Mouse (Mus musculus): ENCODE data around the gene Spout1.
"Not testable (repeated sequence)": the region's sequence is repeated elsewhere in the genome, so short reads cannot be mapped to it uniquely, and the experiment has no call there.

The Spout1 gene

GRCm38 (mm10) chr2:30182424-30182823 lies 4.2 kb upstream of the Spout1 start:
- no peak for DNase-seq (ENCODE audit: extremely low read depth, low read depth, low spot score)

GRCm38 (mm10) chr2:30178711-30179110 lies 452 bp upstream of the Spout1 start:
- not testable (repeated sequence) for DNase-seq (ENCODE audit: extremely low read depth, low read depth, low spot score)

GRCm38 (mm10) chr2:30176561-30176960 lies 1.7 kb downstream of the Spout1 start:
- DNase-seq (ENCODE audit: extremely low read depth, low read depth, low spot score) = no peak

GRCm38 (mm10) chr2:30175897-30176296 lies 2.4 kb downstream of the Spout1 start:
- DNase-seq (ENCODE audit: extremely low read depth, low read depth, low spot score) = no peak

GRCm38 (mm10) chr2:30173541-30174240 lies 4.6 kb downstream of the Spout1 start:
- no peak for DNase-seq (ENCODE audit: extremely low read depth, low read depth, low spot score)

GRCm38 (mm10) chr2:30171997-30172382 lies 6.3 kb downstream of the Spout1 start:
- no peak for DNase-seq (ENCODE audit: extremely low read depth, low read depth, low spot score)

DNA sequence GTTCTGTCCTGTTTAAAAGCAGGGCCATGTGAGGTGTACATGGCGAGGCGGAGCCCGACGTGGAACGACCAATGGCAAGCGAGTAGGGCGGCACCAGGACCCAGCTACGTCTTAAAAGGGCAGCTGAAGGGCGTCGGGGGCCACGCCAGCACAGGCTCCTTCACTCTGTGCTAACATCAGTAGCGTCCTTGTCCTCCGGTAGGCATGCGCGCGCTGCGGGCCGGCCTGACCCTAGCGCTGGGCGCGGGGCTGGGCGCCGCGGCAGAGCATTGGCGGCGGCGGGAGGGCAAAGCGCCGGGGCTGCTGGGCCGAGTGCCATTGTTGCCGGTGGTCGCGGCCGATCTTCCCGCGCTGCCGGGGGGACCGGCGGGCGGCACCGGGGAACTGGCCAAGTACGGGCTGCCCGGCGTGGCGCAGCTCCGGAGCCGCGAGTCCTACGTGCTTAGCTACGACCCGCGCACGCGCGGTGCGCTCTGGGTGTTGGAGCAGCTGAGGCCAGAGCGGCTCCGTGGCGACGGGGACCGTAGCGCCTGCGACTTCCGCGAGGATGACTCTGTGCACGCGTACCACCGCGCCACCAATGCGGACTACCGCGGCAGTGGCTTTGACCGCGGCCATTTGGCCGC lies 6.8 kb downstream of the Spout1 start, which contains the start of gene Endog:
TSS of gene Endog (plus strand) at position 123 of the 626 bp plus-strand sequence.
- DNase-seq (ENCODE audit: extremely low read depth, low read depth, low spot score) = no peak

DNA sequence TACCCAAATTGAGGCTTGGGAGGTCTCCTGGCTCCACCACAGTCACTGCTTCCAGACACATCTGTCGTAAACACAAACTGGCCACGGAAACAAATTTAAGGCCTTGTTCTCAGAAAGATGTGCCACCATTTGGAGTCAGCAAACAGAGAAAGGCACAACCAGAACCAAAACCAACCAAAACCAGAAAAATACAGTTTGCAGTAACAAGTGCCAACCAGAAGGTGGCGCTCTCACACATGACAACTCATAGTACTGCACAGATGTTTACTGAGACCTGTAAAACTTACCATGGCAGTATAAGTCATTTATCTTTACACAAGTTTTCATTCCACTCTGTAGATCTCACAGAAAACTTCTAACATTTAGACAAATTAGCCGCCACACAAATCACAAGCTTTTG lies 11.6 kb downstream of the Spout1 start:
- DNase-seq (ENCODE audit: extremely low read depth, low read depth, low spot score) = no peak

- DNase-seq (ENCODE audit: extremely low read depth, low read depth, low spot score) = no peak
Observed at GRCm38 (mm10) chr2:30164340-30164932, 13.8 kb downstream of the Spout1 start.

- DNase-seq (ENCODE audit: extremely low read depth, low read depth, low spot score) = no peak
Observed at GRCm38 (mm10) chr2:30161809-30162208, 16.4 kb downstream of the Spout1 start.

DNA sequence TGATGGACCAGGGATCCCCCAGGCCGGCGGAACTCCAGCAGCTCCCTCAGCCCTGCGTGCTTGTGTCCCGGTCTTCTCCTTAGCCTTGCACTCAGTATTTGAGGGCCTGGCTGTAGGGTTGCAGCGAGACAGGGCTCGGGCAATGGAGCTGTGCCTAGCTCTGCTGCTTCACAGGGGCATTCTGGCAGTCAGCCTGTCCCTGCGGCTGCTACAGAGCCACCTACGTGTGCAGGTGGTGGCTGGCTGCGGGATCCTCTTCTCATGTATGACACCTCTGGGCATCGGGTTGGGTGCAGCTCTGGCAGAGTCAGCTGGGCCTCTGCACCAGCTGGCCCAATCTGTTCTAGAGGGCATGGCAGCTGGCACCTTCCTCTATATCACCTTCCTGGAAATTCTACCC lies 18.4 kb downstream of the Spout1 start:
- not testable (repeated sequence) for DNase-seq (ENCODE audit: extremely low read depth, low read depth, low spot score)

DNA sequence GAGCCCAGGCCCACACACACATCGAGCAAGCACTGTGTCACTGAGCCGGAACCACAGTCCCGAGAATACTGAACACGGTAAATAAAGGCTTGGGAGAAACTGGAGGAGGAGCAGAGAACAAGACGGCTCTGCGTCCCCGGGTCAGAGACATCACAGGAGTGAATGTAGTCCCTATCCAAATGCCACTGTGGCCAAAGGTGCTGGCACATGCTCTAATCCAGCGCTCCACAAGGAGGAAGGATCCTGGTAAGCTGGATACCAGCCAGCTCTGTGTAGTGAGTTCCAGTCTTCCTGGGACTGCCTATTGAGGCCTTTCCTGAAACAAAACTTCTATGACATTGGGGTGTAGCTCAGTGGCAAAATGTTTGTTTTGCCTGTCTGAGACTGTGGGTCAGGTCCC lies 25.6 kb downstream of the Spout1 start:
- DNase-seq (ENCODE audit: extremely low read depth, low read depth, low spot score) = peak; percentile 23

GRCm38 (mm10) chr2:30151840-30152239 lies 26.4 kb downstream of the Spout1 start:
- DNase-seq (ENCODE audit: extremely low read depth, low read depth, low spot score) = peak; percentile 31

DNA sequence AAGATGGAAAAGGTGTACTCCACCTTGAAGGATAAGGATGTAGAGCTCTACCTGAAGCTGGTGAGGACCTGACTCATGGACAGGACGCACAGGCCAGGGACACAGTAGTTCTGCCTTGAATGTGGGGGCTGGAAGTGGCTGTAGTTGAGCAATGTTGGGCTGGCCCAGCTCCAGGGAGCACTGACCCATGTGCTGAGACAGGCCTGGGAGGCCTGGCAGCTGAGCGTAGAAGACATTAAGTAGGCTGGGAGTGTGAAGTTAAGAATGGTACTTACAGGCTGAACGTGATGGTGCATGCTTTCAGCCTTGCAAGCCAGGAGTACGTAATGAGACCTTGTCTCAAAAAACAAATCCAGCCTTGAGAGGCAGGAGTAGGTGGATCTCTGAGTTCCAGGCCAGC lies 30.8 kb downstream of the Spout1 start:
- DNase-seq (ENCODE audit: extremely low read depth, low read depth, low spot score) = peak; percentile 93

- DNase-seq (ENCODE audit: extremely low read depth, low read depth, low spot score) = no peak
Observed at GRCm38 (mm10) chr2:30144436-30144835, 33.8 kb downstream of the Spout1 start.

DNA sequence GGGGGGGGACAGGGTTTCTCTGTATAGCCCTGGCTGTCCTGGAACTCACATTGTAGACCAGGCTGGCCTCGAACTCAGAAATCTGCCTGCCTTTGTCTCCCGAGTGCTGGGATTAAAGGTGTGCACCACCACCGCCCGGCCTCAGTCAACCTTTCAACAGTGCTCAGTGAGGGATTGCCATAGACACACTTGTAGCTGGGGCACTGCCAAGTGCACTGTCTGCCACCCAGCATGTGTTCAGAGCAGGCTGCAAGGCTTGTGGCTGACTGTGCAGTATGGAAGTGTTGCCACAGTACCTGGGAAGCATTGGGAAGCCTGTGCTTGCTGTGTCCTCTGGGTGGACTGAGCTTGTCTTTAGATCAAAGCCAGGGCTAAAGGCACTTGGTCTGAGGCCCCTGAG lies 38.2 kb downstream of the Spout1 start:
- DNase-seq (ENCODE audit: extremely low read depth, low read depth, low spot score) = not testable (repeated sequence)

DNA sequence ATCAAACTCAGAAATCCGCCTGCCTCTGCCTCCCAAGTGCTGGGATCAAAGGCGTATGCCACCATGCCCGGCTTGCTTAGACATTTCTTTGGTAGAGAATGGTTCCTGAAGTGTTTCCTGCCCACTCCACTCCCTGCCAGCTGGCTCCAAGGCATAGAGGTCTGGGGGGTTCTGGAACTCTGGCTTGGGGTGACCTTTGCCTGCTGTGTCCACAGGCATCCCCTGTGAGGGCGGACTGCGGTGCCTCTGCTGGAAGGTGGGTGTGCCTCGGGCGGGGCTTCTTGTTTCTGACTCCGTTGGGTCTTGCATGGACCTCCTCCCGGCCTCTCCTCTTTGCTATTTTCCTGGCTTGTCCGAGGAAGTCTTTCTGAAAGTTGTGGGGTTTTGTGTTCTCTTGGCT lies 41.8 kb downstream of the Spout1 start:
- DNase-seq (ENCODE audit: extremely low read depth, low read depth, low spot score) = no peak

DNA sequence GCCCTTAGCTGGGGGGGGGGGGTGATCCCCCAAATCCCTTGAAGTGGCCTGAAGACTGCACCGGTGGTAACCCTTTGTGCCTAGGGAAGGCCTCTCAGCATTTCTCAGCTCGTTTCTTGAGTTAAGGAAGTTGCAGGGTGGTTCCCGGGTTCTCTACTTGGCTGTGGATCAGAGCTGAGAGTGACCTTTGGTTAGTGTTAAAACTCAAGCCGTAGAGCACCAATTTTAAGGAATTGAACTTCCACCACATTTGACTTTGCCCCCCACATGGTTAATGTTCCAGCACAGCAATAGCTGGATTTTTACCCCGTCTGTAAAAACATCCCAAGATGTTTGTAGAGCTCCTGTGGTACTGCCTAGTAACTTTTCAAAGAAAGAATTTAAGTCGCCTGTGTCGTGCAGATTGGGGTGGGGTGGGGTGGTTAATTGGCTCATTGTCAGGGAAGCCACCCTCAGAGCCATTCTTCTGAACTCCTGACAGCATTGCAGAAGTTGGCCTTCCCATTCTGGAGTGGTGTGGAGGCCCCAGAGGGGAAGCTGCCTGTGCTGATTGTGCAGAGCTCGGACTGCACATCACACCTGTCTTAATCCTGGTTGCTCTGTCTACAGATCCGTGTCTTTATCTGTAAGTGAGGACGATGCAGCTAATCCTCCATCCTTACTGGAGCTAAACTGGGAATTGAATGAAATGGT lies 43.2 kb downstream of the Spout1 start:
- DNase-seq (ENCODE audit: extremely low read depth, low read depth, low spot score) = no peak

GRCm38 (mm10) chr2:30134378-30134711 lies 43.9 kb downstream of the Spout1 start:
- no peak for DNase-seq (ENCODE audit: extremely low read depth, low read depth, low spot score)

- peak; percentile 39 for DNase-seq (ENCODE audit: extremely low read depth, low read depth, low spot score)
Observed at GRCm38 (mm10) chr2:30133613-30134377, 44.5 kb downstream of the Spout1 start, which contains the start of gene Tbc1d13. Gene Tbc1d13, plus strand, starts transcription at chr2:30133746.
